16 mouse cellular contexts compared by ENCODE assay signal in the genomic region with DNA sequence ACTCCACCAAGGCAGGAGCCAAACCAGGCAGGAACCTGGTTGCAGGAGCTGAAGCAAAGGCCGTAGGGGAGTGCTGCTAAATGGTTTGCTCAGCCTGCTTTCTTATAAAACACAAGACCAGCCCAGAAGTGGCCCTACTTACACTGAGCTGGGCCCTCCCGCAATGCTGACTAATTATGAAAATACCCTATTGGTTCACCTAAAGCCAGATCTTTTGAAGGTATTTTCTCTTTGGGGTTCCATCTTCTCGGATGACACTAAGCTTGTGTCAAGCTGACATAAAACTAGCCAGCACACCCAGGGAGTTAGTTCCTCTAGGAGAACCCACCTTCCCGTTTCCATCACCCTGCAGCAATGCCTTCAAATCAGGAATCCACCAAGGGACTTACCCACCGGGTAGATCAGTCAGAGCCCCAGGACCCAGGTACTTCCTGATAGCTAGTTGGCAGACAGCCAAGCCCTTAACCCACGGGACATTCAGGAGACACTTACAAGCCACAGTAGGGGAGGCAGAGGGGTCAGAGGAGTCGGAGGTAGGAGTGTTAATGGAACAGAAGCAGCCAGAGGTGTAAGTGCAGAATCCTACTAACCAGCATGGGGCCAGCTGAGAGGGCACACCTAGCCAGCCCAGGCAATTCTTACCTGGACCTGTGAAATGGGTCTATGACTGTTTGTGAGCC.
DNase-seq lines count a peak whose midpoint lies in the region; ATAC-seq and TF ChIP-seq lines count a peak whose summit lies in the region.
"Had no signal": no experiment of that assay in that cellular context is flagged by ENCODE, and none has a peak within 500 bp of the region (broad histone marks: within the 10 kb centered on the region; RNA-seq: fewer than 3 reads in every experiment).

No protein-coding gene starts in this region.

- no peaks in the 10 kb centered on the region for H3K9me3 ChIP-seq in lung, embryonic 15.5 days
- no peaks in the 10 kb centered on the region for H3K9me3 ChIP-seq in midbrain, embryonic 15.5 days
- H3K9me3 ChIP-seq: embryonic facial prominence, embryonic 15.5 days; heart, embryonic 13.5 days; kidney, embryonic 15.5 days; liver, embryonic 15.5 days had no signal

- H3K4me2 ChIP-seq in lung, embryonic 15.5 days = no peak overlapping the region
- H3K4me2 ChIP-seq in midbrain, embryonic 15.5 days = no peak overlapping the region
- H3K4me2 ChIP-seq: embryonic facial prominence, embryonic 15.5 days; heart, embryonic 13.5 days; kidney, embryonic 15.5 days; liver, embryonic 15.5 days had no signal

- no peak overlapping the region for H3K9ac ChIP-seq in lung, embryonic 15.5 days
- no peak overlapping the region for H3K9ac ChIP-seq in midbrain, embryonic 15.5 days
- H3K9ac ChIP-seq: embryonic facial prominence, embryonic 15.5 days; heart, embryonic 13.5 days; kidney, embryonic 15.5 days; liver, embryonic 15.5 days had no signal

- peak; percentile 32; the same call in 1 of the 2 replicates for ATAC-seq in lung, embryonic 15.5 days (ENCODE audit: borderline replicate concordance, extremely low read depth, low FRiP score, low TSS enrichment)
- ATAC-seq in megakaryocyte progenitor cell, adult 5-6 weeks (replicated peaks; ENCODE audit: poor library complexity) = 0 out of 2 replicates have a peak, but pooled peaks have one; percentile 4
- no peak for ATAC-seq in midbrain, embryonic 15.5 days (replicated peaks)
- ATAC-seq: hindbrain, postnatal 0 days had no signal

- no peaks in the 10 kb centered on the region for H3K36me3 ChIP-seq in lung, embryonic 15.5 days
- H3K36me3 ChIP-seq in midbrain, embryonic 15.5 days (replicated peaks) = no peaks in the 10 kb centered on the region
- H3K36me3 ChIP-seq: embryonic facial prominence, embryonic 15.5 days; heart, embryonic 13.5 days; kidney, embryonic 15.5 days; liver, embryonic 15.5 days had no signal

- peaks cover 37% of the 10 kb centered on the region for H3K4me1 ChIP-seq in lung, embryonic 15.5 days
- H3K4me1 ChIP-seq in lung, adult 2 months (ENCODE audit: control insufficient read depth, insufficient read depth, low read length) = peaks cover 8% of the 10 kb centered on the region
- H3K4me1 ChIP-seq in midbrain, embryonic 15.5 days = 0 out of 2 replicates have a peak, but pooled peaks cover 5% of the 10 kb centered on the region
- H3K4me1 ChIP-seq: embryonic facial prominence, embryonic 15.5 days had no signal

- no peaks in the 10 kb centered on the region; the same call in 1 of the 2 replicates for H3K27me3 ChIP-seq in lung, embryonic 15.5 days
- H3K27me3 ChIP-seq in midbrain, embryonic 15.5 days (replicated peaks) = no peaks in the 10 kb centered on the region
- H3K27me3 ChIP-seq: embryonic facial prominence, embryonic 15.5 days; heart, embryonic 13.5 days; kidney, embryonic 15.5 days; liver, embryonic 15.5 days had no signal

- no peak for DNase-seq in lung, adult 2 months
- peak; percentile 55 for DNase-seq in CD4-positive, CD25-positive, alpha-beta regulatory T cell, adult 2 months (ENCODE audit: low read depth, low spot score)
- DNase-seq in MEL-GATA-1-ER (ENCODE audit: extremely low read depth, low read depth) = peak; percentile 21
- no peak for DNase-seq in kidney, postnatal 14 days
- DNase-seq in gastrocnemius, postnatal 14 days = no peak
- DNase-seq: cerebellum, adult 8-10 months; heart, postnatal 4 days; thymus, adult 2 months had no signal

- WGBS in lung, embryonic 15.5 days = 52% methylated on average over 7 of the region's 7 CpGs
- 52% methylated on average over 7 of the region's 7 CpGs for whole genome bisulfite sequencing in lung, adult 2 months
- WGBS in midbrain, embryonic 15.5 days = 68% methylated on average over 7 of the region's 7 CpGs

- no peak overlapping the region for H3K4me3 ChIP-seq in lung, embryonic 15.5 days
- no peak overlapping the region for H3K4me3 ChIP-seq in lung, adult 2 months (replicated peaks; ENCODE audit: extremely low read depth, low read depth, low read length)
- no peak overlapping the region for H3K4me3 ChIP-seq in midbrain, embryonic 15.5 days
- H3K4me3 ChIP-seq: embryonic facial prominence, embryonic 15.5 days; heart, embryonic 13.5 days; kidney, embryonic 15.5 days; liver, embryonic 15.5 days had no signal

- TF ChIP-seq POLR2A in lung, adult 2 months (IDR thresholded peaks at IDR 0.05; ENCODE audit: borderline replicate concordance, extremely low read depth, low read depth, low read length) = no peak

- TF ChIP-seq CTCF in lung, adult 2 months (IDR thresholded peaks at IDR 0.05; ENCODE audit: insufficient read depth, low read length) = no peak

- intact Hi-C loops in gastrocnemius, postnatal 14 days (cut with DNase I; ENCODE audit: low total_unique reads) = loop anchor here (5.0 kb wide), 1 partner anchor 32 kb away; no protein-coding TSS in a partner anchor

- no peak overlapping the region for H3K27ac ChIP-seq in lung, embryonic 15.5 days
- no peak overlapping the region for H3K27ac ChIP-seq in midbrain, embryonic 15.5 days
- H3K27ac ChIP-seq: embryonic facial prominence, embryonic 15.5 days; heart, embryonic 13.5 days; hindbrain, postnatal 0 days; kidney, embryonic 15.5 days; liver, embryonic 15.5 days had no signal

Comparison
In these comparisons a context has a peak if more than half of its experiments do, and no peak if none do; other contexts are left out.
1. DNase-seq: peak in CD4-positive, CD25-positive, alpha-beta regulatory T cell, adult 2 months (single experiment) and MEL-GATA-1-ER (single experiment); none in lung, adult 2 months (single experiment), kidney, postnatal 14 days (single experiment) and gastrocnemius, postnatal 14 days (single experiment).